Mouse (Mus musculus): ENCODE data around the gene Kcnc3.

Gene Kcnc3

DNA sequence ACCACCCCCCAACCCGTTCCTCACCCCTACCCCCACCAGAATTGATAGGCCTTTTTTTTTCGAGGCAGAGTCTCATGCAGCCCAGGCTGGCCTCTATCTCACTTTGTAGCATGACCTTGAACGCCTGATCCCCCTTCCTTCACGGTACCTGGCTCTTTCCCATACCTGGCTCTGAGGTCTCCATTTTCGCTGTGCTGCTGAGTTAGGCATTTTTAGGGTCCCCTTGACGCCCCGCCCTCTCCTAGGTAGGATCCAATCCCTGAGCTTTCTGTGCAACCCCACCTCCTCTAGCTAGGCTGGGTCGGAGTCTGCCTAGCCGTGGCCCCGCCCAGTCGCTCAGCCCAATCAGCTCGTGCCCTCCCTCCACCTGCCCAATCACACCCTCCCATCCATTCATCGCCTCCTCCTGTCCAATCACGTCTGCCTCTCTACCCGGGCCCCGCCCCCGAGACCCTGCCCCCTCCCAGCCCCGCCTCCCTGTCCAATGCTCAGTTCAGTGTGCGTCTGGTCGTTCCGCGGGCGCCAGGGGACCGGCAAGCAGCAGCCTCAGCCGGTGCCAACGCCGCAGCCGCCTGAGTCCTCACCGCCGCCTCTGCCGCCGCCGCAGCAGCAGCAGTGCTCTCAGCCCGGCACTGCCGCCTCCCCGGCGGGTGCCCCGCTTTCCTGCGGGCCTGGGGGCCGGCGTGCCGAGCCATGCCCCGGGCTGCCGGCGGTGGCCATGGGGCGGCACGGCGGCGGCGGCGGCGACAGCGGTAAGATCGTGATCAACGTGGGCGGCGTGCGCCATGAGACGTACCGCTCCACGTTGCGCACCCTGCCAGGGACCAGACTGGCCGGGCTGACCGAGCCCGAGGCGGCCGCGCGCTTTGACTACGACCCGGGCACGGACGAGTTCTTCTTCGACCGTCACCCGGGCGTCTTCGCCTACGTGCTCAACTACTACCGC, at the start of gene Kcnc3:
Gene Kcnc3, plus strand, starts transcription at position 263 of the 946 bp plus-strand sequence.
- DNase-seq (ENCODE audit: low read depth, low spot score): peak; percentile 89

DNA sequence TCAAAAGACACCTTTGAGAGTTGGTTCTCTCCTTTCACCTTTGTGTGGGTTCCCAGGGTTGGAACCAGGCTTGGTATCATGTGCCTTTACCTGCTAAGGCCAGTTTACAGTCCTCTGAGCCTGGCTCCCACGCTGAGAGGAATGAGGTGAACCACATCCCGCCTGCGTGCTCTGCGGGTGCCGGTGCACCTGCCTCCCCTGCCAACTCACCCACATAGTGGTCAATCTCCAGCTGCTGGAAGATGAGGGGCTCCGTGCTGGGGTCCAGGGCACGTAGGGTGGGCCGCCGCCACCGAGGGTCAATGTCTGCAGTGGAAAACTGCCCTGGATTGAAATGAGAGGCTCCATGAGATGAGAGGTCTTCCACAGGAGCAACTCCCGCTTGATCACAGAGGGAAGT, 47.9 kb upstream of the Kcnc3 start:
- no peak for DNase-seq (ENCODE audit: low read depth, low spot score)

DNA sequence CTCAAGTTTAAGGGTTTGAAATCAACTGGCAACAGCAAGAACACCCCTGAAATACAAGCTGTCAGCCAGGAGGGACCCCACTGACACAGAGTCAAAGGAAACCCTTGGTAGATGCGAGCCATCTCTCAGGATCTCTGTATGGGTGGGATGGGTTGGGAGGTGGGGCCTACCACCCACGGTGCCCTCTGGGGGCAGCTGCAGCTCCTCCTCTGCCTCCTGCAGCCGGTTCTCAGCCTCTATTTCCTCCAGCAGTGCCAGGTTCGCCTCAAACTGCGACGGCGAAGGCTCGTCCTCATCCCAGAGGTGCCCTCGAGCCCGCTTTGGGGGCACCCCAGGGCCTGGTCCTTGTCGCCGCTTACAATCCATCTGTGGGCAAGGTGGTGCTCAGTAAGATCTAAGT, 47.4 kb upstream of the Kcnc3 start:
- DNase-seq (ENCODE audit: low read depth, low spot score): no peak

DNA sequence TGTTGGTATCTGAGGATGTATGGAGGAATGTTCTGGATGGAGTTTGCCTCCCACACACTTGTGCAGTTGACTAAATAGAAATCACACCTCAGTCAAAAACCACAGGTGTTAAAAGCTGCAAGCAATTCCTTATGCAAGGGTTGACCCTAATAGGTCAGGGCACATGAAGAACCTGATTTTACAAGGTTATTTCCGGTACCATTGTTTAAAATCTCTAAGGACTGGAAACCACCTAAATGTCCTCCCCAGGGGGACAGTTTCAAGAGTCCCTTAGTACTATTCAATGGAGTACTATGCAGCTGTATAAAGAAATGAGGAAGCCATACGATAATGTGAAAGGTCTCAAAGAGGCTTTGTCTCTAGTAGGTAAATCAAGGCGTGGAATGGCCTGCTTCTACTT, 44.2 kb upstream of the Kcnc3 start:
- DNase-seq (ENCODE audit: low read depth, low spot score): no peak

DNA sequence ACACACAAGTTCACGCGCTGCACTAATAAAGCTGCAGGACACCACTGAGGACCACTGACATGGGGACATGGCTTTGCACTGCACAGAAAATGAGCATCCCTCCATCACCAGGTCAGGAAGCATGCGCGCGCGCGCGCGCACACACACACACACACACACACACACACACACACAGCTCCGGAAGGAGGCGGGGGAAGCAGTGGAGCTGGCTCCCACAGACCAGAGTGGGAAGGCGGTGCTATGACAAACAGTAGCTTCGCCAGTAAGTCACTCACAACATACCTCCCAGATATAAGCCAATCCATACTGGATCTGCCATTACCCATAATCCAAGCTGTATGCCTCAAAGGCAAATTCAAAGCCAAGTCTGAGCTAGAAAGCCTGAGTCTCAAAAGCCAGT, 43.4 kb upstream of the Kcnc3 start:
- DNase-seq (ENCODE audit: low read depth, low spot score): no peak

DNA sequence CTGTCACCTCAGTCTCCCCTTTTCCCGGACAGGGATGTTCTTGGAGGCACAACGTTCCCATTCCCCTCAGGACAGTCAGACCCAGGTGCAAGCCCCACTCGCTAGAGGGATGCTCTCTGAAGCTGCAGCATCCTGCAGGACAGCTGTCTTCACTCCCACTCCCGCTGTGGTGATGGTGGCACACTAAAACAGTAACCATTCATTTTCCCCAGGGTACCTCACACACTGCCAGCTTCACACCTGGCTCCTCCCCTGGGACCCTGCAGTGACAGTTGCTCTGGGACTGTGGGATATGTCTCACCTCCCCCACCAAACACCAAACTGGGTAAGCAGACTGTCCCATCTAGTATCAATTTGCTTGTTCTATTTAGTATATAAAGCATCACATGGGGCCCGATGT, 42.7 kb upstream of the Kcnc3 start:
- DNase-seq (ENCODE audit: low read depth, low spot score): no peak

DNA sequence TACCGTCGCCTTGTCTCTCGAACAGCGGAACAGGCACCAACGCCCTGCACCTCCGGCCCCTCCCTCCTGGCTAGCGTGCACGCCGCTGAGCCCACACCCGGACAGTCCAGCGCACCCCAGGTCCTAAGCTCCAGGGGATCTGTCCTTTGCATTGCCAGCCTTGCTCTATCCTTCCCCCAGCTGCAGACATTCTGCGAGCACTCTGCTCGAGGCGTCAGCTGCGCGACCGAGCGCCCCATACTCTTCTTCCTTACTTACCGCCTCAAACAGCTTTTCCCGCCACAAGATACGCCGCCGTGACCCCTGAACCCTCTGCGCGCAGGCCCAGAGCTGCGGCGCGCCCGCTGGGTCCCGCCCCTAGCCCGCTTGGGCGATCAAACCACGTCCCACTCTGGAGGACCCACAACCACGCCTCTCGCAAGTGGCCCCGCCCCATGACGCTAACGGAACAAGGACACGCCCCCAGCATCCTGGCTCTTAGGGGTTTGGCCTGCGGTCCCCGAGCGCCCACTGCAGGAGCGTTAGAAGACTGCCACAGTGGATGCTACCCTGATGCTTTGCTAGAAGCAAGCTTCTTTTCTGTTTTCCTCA, 41.9 kb upstream of the Kcnc3 start, which contains the start of gene Pold1:
Gene Pold1, minus strand, starts transcription at position 353 of the 591 bp plus-strand sequence.
- DNase-seq (ENCODE audit: low read depth, low spot score): peak; percentile 100

DNA sequence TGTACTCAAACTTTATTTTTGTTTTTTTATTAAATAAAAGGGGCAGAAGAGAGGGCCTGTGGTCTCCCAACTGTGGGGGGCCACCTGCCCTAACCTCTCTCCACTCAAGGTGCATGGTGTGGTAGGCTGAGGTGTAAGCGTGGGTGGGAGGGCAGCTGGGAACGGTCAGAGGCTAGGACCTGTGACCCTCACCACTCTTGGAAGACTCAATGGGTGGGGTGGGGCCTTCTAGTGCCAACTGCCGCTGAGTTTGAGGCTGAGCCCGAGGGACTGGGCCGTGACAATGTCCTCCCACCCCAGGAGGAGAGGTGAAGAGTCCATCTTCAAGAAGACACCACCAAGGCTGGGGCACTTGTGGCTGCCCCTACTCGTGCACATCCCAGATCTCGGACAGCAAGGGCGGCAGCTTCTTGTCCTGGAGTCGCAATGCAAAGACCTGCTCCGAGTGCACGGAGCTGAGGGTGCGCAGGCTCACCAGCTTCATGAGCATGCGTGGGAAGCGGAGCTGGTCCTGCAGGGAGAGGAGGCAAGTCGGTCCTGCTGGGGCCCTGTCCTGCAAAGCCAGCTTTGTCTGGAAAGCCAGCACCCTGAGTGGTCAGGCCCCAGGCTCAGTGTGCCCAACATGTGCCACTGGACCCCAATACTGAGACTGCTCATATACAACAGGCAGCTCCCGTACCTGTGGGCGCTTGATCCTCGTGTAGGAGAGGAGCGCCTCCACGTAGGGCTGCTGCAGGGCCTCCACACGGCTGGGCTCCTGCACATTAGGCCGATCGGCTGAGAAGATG, 40.6 kb upstream of the Kcnc3 start:
- DNase-seq (ENCODE audit: low read depth, low spot score): no peak

DNA sequence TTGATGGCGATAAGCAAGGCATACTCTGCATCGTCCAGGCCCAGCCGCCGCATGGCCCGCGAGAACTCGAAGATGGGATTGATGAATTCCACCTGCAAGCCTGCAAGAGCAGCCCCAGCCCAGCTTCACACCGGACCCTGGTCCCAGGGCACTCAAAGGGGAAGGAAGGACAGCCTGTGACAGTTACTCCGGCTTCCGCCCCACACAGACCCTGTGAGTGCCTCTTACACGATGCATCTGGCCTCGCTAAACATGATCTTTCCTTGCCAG, 40.1 kb upstream of the Kcnc3 start:
- no peak for DNase-seq (ENCODE audit: low read depth, low spot score)

DNA sequence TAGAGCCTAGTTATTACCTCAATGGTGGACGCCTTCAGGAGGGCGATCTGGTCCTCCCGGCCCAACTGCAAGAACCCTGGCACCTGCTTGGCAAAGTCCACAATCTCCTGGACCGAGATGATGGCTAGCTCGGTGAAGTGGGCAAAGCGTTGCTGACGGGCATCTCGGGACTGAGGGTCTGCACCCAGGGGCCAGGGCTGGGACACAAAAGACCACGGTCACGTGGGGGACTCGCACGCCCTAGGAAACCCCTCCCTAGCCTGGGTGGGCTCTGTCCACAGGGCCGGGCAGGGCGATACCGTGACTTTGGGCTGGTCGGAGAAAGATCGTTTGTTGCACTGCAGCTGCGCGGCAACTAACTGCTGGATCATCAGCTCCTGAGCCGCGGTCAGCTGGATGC, 39.2 kb upstream of the Kcnc3 start:
- no peak for DNase-seq (ENCODE audit: low read depth, low spot score)

DNA sequence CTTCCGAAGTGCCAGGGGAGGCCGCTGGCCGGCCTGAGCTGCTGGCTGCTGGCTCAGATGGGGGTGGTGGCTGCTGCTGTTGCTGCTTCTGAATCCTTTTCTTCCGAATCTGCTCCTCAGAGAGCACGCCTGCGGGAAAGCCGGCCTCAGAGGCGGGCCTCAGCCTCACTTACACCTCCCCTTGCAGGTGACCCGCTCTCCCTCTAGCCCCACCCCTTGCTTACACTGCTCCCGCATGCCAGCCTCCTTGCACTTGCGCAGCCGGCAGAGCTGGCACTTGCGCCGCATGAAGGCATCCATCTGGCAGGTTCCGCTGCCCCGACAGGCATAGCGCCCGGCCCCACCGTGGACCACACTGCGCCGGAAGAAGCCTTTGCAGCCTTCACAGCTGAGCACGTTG, 38.7 kb upstream of the Kcnc3 start:
- DNase-seq (ENCODE audit: low read depth, low spot score): no peak

DNA sequence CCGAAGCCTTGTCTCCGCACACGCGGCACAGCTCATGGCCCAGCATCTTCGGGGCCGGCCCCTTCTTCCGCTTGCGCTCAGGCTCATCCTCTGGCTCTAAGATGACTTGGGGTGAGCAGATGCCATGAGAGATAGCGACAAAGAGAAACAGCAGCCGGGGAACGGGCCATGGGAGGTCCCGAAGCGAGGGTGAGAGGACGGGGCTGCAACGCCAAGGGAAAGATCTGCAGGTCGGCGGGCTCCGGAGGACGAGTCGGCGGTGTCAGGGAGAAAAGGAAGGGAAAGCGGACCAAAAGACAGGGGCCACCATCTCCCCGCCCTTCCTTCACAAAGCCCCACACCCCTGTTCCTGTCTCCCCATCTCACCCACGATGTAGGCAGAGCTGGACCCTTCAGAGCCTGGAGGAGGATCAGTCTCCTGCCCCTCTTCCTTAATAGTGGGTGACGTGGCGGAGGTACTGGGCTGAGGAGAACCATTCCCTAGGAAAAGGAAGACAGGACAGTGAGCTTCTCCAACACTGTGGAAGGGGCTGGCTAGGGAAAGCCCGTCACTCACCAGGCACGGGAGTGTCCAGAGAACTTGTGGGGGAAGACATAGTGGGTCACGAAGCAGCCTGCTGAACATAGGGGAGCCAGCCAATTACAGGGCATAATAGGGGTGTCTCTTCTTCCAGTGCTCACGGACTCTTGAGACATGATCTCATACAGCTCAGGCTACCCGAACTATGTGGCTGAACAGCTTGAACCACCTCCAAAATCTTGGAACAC, 38.1 kb upstream of the Kcnc3 start:
- no peak for DNase-seq (ENCODE audit: low read depth, low spot score)

DNA sequence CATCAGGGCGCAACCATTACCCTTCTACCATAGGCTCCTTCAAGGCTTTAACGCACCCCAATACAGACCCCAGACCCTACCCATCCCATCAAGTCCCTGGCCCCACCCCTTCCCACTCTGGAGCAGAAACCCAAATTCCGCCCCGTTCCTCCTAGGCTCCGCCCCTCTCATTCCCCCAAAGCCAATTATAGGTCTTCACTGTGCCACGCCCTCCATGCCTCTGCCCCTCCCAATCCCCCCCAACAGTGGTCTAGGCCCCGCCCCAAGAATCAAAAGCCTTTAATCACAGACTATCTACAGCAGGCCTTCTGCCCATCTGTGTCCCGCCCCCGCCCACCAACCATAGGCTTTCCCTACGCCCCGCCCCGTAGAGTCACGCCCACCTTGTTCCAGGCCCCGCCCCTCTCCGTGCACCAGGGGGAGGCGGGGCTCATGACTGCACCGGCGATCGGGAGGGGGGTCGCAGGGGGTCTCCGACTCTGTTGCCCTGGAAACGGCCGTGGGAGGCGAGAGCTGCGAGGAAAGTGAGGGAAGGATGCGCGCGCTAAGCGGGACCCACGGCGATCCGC, 37.2 kb upstream of the Kcnc3 start:
- DNase-seq (ENCODE audit: low read depth, low spot score): peak; percentile 87

DNA sequence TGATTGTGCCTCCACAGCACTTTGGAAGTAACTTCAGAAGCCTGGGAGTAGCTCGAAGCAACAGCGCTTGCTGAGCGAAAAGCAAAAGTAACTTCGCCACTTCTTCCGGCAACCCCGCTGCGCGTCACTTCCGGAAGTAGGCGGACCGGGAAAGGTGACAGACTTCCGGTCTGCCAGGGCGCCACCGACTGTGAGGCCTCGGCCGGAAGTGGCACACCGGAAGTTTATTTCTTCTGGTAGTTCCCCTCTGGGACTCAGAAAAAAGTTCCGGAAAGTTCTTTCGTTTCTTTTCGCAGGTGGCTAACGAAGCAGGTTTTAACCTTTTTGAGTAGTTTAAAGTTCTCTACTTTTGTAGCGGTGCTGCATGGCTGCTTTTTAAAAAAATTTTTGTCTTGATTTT, 36.6 kb upstream of the Kcnc3 start, which contains the start of gene Nr1h2:
Gene Nr1h2, minus strand, starts transcription at position 126 of the 400 bp plus-strand sequence.
- peak; percentile 91 for DNase-seq (ENCODE audit: low read depth, low spot score)

DNA sequence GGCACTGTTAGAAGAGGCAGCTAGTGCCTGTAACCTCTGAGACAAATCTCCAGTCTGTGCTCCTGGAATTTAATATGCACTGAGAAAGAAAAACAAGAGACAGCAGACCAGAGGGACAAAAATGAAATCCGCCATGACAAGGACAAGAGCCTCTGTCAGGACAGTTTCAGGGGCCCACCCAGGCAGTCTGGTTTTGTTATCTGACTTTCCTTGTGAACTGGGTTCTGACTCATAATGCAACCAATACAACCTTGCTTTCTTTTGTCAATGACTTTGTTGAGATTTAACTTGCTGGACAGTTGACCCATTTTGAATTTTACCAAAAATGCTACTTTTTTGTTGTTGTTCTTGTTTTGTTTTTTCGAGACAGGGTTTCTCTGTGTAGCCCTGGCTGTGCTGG, 32.8 kb upstream of the Kcnc3 start:
- DNase-seq (ENCODE audit: low read depth, low spot score): no peak

DNA sequence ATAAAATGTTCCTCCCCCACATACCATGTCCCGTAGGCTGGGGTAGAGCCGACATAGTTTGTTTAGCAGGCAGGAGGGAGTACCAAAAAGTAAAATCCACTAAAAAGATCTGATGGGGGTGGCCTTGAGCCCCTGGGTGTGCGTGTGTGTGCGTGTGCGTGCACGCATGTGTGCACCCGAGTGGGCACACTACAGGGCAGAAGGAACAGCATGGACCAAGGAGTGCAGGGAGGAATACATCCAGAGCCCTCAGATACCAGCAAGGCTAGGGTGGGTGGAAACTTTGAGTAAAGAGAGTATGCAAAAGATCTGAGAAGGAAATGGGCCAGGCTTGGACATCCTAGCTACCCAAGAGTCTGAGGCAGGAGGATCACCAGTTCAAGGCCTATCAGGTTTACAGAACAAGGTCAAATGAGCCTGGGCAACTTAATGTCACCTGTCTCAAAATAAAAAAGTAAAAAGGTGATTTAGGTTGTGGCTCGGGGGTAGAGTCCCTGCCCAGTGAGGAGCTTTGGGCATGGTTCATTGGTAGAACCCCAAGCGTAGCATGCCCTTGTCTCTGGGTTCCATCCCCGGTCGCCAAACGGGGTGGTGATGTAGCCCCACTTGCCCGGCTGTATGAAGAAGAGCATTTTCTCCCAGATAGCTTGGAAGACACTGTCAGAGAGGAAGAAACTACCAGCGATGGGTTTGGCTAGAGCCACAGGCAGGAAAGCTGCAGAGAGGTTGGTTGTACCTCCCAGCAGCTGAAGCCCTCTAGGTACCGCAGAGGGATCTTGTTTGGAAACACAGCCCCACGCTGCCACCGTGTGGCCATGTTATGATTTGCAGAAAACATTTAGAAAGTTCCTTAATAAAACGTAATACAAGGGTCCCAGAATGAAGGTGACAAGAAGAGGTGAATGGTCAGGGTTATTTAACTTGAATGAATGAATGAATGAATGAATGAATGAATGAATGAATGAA, 29.7 kb upstream of the Kcnc3 start:
- DNase-seq (ENCODE audit: low read depth, low spot score): peak; percentile 66

DNA sequence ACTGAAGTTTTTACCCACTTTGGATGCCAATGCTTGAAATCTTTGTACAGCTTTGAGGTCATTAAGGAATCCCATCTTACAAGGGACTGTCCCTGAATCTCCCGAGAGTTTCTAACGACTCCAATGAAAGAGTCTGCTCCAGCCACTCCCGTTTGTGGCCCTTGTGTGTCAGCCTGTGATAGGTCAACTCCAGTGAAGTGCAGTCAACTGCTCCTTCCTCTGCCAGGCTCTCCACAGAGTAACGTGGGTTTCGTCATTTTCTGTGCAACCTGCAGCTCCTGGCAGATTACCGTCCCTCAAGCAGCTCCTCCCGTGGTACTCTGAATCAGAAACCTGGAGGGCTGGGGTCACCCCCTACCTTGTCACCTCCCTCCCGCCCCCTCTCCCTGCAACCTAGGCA, 27.2 kb upstream of the Kcnc3 start:
- DNase-seq (ENCODE audit: low read depth, low spot score): no peak

DNA sequence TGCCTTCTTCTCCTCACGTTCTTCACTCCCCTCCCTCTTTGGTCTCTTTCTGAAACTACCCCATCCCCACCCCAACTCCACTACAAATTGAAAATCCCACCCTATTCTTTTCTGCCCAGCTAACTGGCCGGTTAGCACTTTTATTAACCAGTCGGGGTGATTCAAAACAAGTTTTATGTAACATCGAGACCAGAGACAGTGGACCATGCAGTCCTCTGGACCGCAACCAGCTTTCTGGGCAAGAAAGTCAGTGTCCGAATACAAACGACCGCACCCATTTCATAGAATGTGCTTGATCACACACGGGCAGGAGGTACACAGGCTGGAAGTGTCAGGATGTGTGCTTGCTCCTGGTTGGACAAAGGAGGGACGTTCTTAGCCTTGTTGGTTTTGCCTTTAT, 26.0 kb upstream of the Kcnc3 start:
- no peak for DNase-seq (ENCODE audit: low read depth, low spot score)

DNA sequence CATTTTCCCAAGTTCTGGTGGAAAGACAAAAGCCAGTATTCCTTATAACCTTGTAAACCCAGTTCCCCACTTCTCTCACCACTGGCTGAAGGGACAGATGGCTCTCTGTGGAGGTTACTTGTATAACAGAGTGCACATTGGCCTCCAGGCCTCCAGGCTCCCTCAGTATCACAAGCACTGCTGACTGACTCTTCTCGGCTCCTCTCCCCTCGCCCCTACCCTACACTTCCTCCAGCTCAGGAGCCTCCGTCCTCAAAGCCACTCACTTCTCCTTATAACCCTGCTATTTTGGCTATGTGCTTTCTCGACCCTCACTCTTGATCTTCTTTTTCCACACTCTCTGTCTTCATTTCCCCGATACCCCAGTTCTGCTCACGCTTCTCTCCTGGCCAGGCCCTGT, 25.1 kb upstream of the Kcnc3 start:
- no peak for DNase-seq (ENCODE audit: low read depth, low spot score)

DNA sequence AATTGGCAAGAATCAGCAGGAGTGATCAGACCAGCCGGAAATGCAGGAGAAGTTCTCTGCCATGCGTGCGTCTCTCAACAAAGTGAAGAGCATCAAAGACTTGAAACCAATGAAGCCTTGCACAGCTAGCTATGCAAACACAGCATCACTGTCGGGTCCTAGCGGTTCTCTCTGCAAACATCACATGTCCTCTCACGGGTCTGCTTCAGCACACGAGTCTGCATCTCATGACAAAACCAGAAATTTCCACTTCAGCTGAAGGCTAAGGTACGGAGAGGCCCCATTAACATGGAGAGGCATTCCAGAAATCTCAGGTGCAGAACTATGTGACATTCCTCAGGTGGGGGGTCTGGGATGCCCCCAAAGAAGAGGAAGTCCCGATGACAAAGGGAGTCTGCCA, 21.7 kb upstream of the Kcnc3 start:
- DNase-seq (ENCODE audit: low read depth, low spot score): no peak

Measured in retina, postnatal 7 days (tissue).